Mouse (Mus musculus): ENCODE measurements at regions not wholly inside any gene's neighbourhood (a gene's known extent, or its start where the extent isn't known, plus 50 kb on each side); places are given as distances from the start of the nearest gene placed in this dataset.

- ATAC-seq (replicated peaks in 1 of 2; ENCODE audit: insufficient read depth in 1 of 2, low FRiP score in 2 of 2, low TSS enrichment in 1 of 2, low read depth in 1 of 2, poor library complexity in 2 of 2, severe bottlenecking in 2 of 2) = no peak
These were observed 442.6 kb downstream of the Prdm2 start for GRCm38 (mm10) chr4:142770177-142770576.

GRCm38 (mm10) chr4:142767665-142768064, 445.1 kb downstream of the Prdm2 start:
- ATAC-seq (replicated peaks in 1 of 2; ENCODE audit: insufficient read depth in 1 of 2, low FRiP score in 2 of 2, low TSS enrichment in 1 of 2, low read depth in 1 of 2, poor library complexity in 2 of 2, severe bottlenecking in 2 of 2) = no peak

GRCm38 (mm10) chr4:142761577-142761976, 451.2 kb downstream of the Prdm2 start:
- ATAC-seq (replicated peaks in 1 of 2; ENCODE audit: insufficient read depth in 1 of 2, low FRiP score in 2 of 2, low TSS enrichment in 1 of 2, low read depth in 1 of 2, poor library complexity in 2 of 2, severe bottlenecking in 2 of 2) = no peak

- no peak for ATAC-seq (replicated peaks in 1 of 2; ENCODE audit: insufficient read depth in 1 of 2, low FRiP score in 2 of 2, low TSS enrichment in 1 of 2, low read depth in 1 of 2, poor library complexity in 2 of 2, severe bottlenecking in 2 of 2)
These were observed 454.7 kb downstream of the Prdm2 start for GRCm38 (mm10) chr4:142758102-142758501.

- ATAC-seq (replicated peaks in 1 of 2; ENCODE audit: insufficient read depth in 1 of 2, low FRiP score in 2 of 2, low TSS enrichment in 1 of 2, low read depth in 1 of 2, poor library complexity in 2 of 2, severe bottlenecking in 2 of 2) = no peak
These were observed 456.5 kb downstream of the Prdm2 start for GRCm38 (mm10) chr4:142756332-142756731.

- no peak for ATAC-seq (replicated peaks in 1 of 2; ENCODE audit: insufficient read depth in 1 of 2, low FRiP score in 2 of 2, low TSS enrichment in 1 of 2, low read depth in 1 of 2, poor library complexity in 2 of 2, severe bottlenecking in 2 of 2)
These were observed 462.9 kb downstream of the Prdm2 start for GRCm38 (mm10) chr4:142749918-142750317.

- no peak for ATAC-seq (replicated peaks in 1 of 2; ENCODE audit: insufficient read depth in 1 of 2, low FRiP score in 2 of 2, low TSS enrichment in 1 of 2, low read depth in 1 of 2, poor library complexity in 2 of 2, severe bottlenecking in 2 of 2)
These were observed 484.3 kb upstream of the Kazn start for GRCm38 (mm10) chr4:142723554-142723907.

- ATAC-seq (replicated peaks in 1 of 2; ENCODE audit: insufficient read depth in 1 of 2, low FRiP score in 2 of 2, low TSS enrichment in 1 of 2, low read depth in 1 of 2, poor library complexity in 2 of 2, severe bottlenecking in 2 of 2) = no peak
These were observed 483.8 kb upstream of the Kazn start for GRCm38 (mm10) chr4:142722845-142723553.

GRCm38 (mm10) chr4:142701606-142702005, 462.4 kb upstream of the Kazn start:
- ATAC-seq (replicated peaks in 1 of 2; ENCODE audit: insufficient read depth in 1 of 2, low FRiP score in 2 of 2, low TSS enrichment in 1 of 2, low read depth in 1 of 2, poor library complexity in 2 of 2, severe bottlenecking in 2 of 2) = no peak

- ATAC-seq (replicated peaks in 1 of 2; ENCODE audit: insufficient read depth in 1 of 2, low FRiP score in 2 of 2, low TSS enrichment in 1 of 2, low read depth in 1 of 2, poor library complexity in 2 of 2, severe bottlenecking in 2 of 2) = no peak
These were observed 455.7 kb upstream of the Kazn start for GRCm38 (mm10) chr4:142694926-142695325.

GRCm38 (mm10) chr4:142688241-142688640, 449.0 kb upstream of the Kazn start:
- ATAC-seq (replicated peaks in 1 of 2; ENCODE audit: insufficient read depth in 1 of 2, low FRiP score in 2 of 2, low TSS enrichment in 1 of 2, low read depth in 1 of 2, poor library complexity in 2 of 2, severe bottlenecking in 2 of 2) = no peak

GRCm38 (mm10) chr4:142677426-142677825, 438.2 kb upstream of the Kazn start:
- ATAC-seq (replicated peaks in 1 of 2; ENCODE audit: insufficient read depth in 1 of 2, low FRiP score in 2 of 2, low TSS enrichment in 1 of 2, low read depth in 1 of 2, poor library complexity in 2 of 2, severe bottlenecking in 2 of 2) = no peak

- ATAC-seq (replicated peaks in 1 of 2; ENCODE audit: insufficient read depth in 1 of 2, low FRiP score in 2 of 2, low TSS enrichment in 1 of 2, low read depth in 1 of 2, poor library complexity in 2 of 2, severe bottlenecking in 2 of 2) = no peak
These were observed 435.7 kb upstream of the Kazn start for GRCm38 (mm10) chr4:142674641-142675465.

- no peak for ATAC-seq (replicated peaks in 1 of 2; ENCODE audit: insufficient read depth in 1 of 2, low FRiP score in 2 of 2, low TSS enrichment in 1 of 2, low read depth in 1 of 2, poor library complexity in 2 of 2, severe bottlenecking in 2 of 2)
These were observed 432.8 kb upstream of the Kazn start for GRCm38 (mm10) chr4:142671872-142672458.

GRCm38 (mm10) chr4:142664781-142665180, 425.6 kb upstream of the Kazn start:
- no peak for ATAC-seq (replicated peaks in 1 of 2; ENCODE audit: insufficient read depth in 1 of 2, low FRiP score in 2 of 2, low TSS enrichment in 1 of 2, low read depth in 1 of 2, poor library complexity in 2 of 2, severe bottlenecking in 2 of 2)

- no peak for ATAC-seq (replicated peaks in 1 of 2; ENCODE audit: insufficient read depth in 1 of 2, low FRiP score in 2 of 2, low TSS enrichment in 1 of 2, low read depth in 1 of 2, poor library complexity in 2 of 2, severe bottlenecking in 2 of 2)
These were observed 419.0 kb upstream of the Kazn start for GRCm38 (mm10) chr4:142658156-142658555.

- no peak for ATAC-seq (replicated peaks in 1 of 2; ENCODE audit: insufficient read depth in 1 of 2, low FRiP score in 2 of 2, low TSS enrichment in 1 of 2, low read depth in 1 of 2, poor library complexity in 2 of 2, severe bottlenecking in 2 of 2)
These were observed 401.9 kb upstream of the Kazn start for GRCm38 (mm10) chr4:142641069-142641468.

GRCm38 (mm10) chr4:142639340-142639733, 400.1 kb upstream of the Kazn start:
- ATAC-seq (replicated peaks in 1 of 2; ENCODE audit: insufficient read depth in 1 of 2, low FRiP score in 2 of 2, low TSS enrichment in 1 of 2, low read depth in 1 of 2, poor library complexity in 2 of 2, severe bottlenecking in 2 of 2) = no peak

Data from hematopoietic stem cell, adult 5-6 weeks (primary cell).